Mouse (Mus musculus) kidney, embryonic 15.5 days (tissue): Measurements from ENCODE around the gene Duox2. TPM values are rescaled to one million over a fixed set of nuclear protein-coding genes. Genes with fewer than 3 reads are reported as not detected.
A peak's percentile ranks its signal among the peaks of the same experiment; 100 is the strongest.

Source experiments
- ATAC-seq: fragments of 200-750 bp; cut with Nextera tagmentation; replicated peaks from 2 replicates; pipeline ENCODE4 v1.8.0; 2017; ENCODE audit warnings: moderate TSS enrichment; ENCODE audit not compliant: low FRiP score
- H3K27ac ChIP-seq: fragments of 300-500 bp; sonication (generic); 2 replicates; pipeline ENCODE4 v1.5.1; 2015; ENCODE audit warnings: mild to moderate bottlenecking, inconsistent platforms
- H3K27me3 ChIP-seq: fragments of 300-500 bp; sonication (generic); 2 replicates; pipeline ENCODE4 v1.6.1; 2015; ENCODE audit warnings: inconsistent platforms
- H3K36me3 ChIP-seq: fragments of 300-500 bp; sonication (generic); 2 replicates; pipeline ENCODE4 v1.6.1; 2015; ENCODE audit warnings: inconsistent platforms
- H3K4me1 ChIP-seq: fragments of 300-500 bp; sonication (generic); 2 replicates; pipeline ENCODE4 v1.6.1; 2015; ENCODE audit warnings: inconsistent platforms
- H3K4me2 ChIP-seq: fragments of 300-500 bp; sonication (generic); 2 replicates; pipeline ENCODE4 v1.6.1; 2015; ENCODE audit warnings: moderate library complexity, mild to moderate bottlenecking, inconsistent platforms
- H3K4me3 ChIP-seq: fragments of 300-500 bp; sonication (generic); replicated peaks from 2 replicates; pipeline ENCODE4 v1.5.1; 2015; ENCODE audit warnings: mild to moderate bottlenecking, inconsistent platforms
- H3K9ac ChIP-seq: fragments of 300-500 bp; sonication (generic); 2 replicates; pipeline ENCODE4 v1.6.1; 2015; ENCODE audit warnings: mild to moderate bottlenecking, inconsistent platforms
- H3K9me3 ChIP-seq: fragments of 300-500 bp; sonication (generic); replicated peaks from 2 replicates; pipeline ENCODE4 v1.6.1; 2016; ENCODE audit warnings: inconsistent platforms
- WGBS: fragments of 180-500 bp; shearing (Covaris S2); methylation state at CpG from one replicate; pipeline ENCODE4 v1.1.7; 2015; ENCODE audit warnings: mixed read lengths; 5-methylcytosine and 5-hydroxymethylcytosine counted together
- polyA plus RNA-seq: library from polyadenylated mRNA; unstranded; fragments of >200 nt; fragmentation: Nextera tagmentation; extraction: Ambion mirVana; gene quantifications from 2 replicates; pipeline ENCODE4 v1.2.1, GENCODE M21; 2015

Duox2 gene
- polyA plus RNA-seq, 1 experiment from 2014 or later: 0.19 TPM

- Histone ChIP-seq H3K4me3 (peak overlapping the region; percentile 39), H3K9me3 (no peaks in the 10 kb centered on the region), H3K4me2 (peak overlapping the region; percentile 62), H3K4me1 (peaks cover 42% of the 10 kb centered on the region), H3K27ac (no peak overlapping the region), H3K36me3 (no peaks in the 10 kb centered on the region), H3K27me3 (peaks cover 99% of the 10 kb centered on the region), H3K9ac (no peak overlapping the region)
- 3% methylated on average over 14 of the region's 14 CpGs for WGBS
- ATAC-seq: no peak
These were observed 2.4 kb upstream of the Duox2 start for GRCm38 (mm10) chr2:122300656-122301020.

GRCm38 (mm10) chr2:122299911-122300655 lies 1.8 kb upstream of the Duox2 start:
- Histone ChIP-seq H3K36me3 (no peaks in the 10 kb centered on the region), H3K9ac (no peak overlapping the region), H3K4me2 (no peak overlapping the region), H3K27ac (no peak overlapping the region), H3K9me3 (no peaks in the 10 kb centered on the region), H3K4me1 (peaks cover 43% of the 10 kb centered on the region), H3K4me3 (no peak overlapping the region), H3K27me3 (peaks cover 99% of the 10 kb centered on the region)
- WGBS: 10% methylated on average over 14 of the region's 14 CpGs
- no peak for ATAC-seq

- under 1% methylated on average over 43 of the region's 43 CpGs for WGBS
- no peak within 1 kb of the TSS for H3K9ac ChIP-seq
- H3K4me2 ChIP-seq: peak within 1 kb of the TSS; percentile 52
- no peak within 1 kb of the TSS for H3K27ac ChIP-seq
- H3K9me3 ChIP-seq: no peaks in the 10 kb centered on the region
- H3K4me3 ChIP-seq: peak within 1 kb of the TSS; percentile 33
- H3K4me1 ChIP-seq: peaks cover 46% of the 10 kb centered on the region
- no peak for ATAC-seq
- no peaks in the 10 kb centered on the region for H3K36me3 ChIP-seq
- peaks cover 100% of the 10 kb centered on the region for H3K27me3 ChIP-seq
These were observed 594 bp upstream of the Duox2 start, which contains the start of gene Duoxa2 for GRCm38 (mm10) chr2:122298596-122299490. Gene Duoxa2, plus strand, starts transcription at chr2:122298900.

- under 1% methylated on average over 35 of the region's 35 CpGs for WGBS
- H3K27me3 ChIP-seq: peaks cover 98% of the 10 kb centered on the region
- H3K4me2 ChIP-seq: peak overlapping the region; percentile 52
These were observed 766 bp downstream of the Duox2 start for GRCm38 (mm10) chr2:122297271-122298095.

GRCm38 (mm10) chr2:122294916-122295315 lies 3.3 kb downstream of the Duox2 start:
- peaks cover 29% of the 10 kb centered on the region for H3K4me1 ChIP-seq
- no peak overlapping the region for H3K27ac ChIP-seq
- no peak overlapping the region for H3K9ac ChIP-seq
- no peak overlapping the region for H3K4me3 ChIP-seq
- no peaks in the 10 kb centered on the region for H3K36me3 ChIP-seq
- no peak for ATAC-seq
- no peak overlapping the region for H3K4me2 ChIP-seq
- WGBS: 10% methylated on average over 7 of the region's 7 CpGs
- peaks cover 72% of the 10 kb centered on the region for H3K27me3 ChIP-seq
- H3K9me3 ChIP-seq: no peaks in the 10 kb centered on the region

More at GRCm38 (mm10) chr2:122297271-122298095, 766 bp downstream of the Duox2 start:
- Histone ChIP-seq H3K9ac (no peak overlapping the region), H3K27ac (no peak overlapping the region), H3K4me1 (peaks cover 46% of the 10 kb centered on the region), H3K36me3 (no peaks in the 10 kb centered on the region), H3K4me3 (0 out of 2 replicates have a peak overlapping the region, but pooled peaks have one; percentile 14), H3K9me3 (no peaks in the 10 kb centered on the region)
- no peak for ATAC-seq

GRCm38 (mm10) chr2:122286137-122286536 lies 12.1 kb downstream of the Duox2 start:
- Histone ChIP-seq H3K36me3 (no peaks in the 10 kb centered on the region), H3K4me3 (no peak overlapping the region), H3K27me3 (no peaks in the 10 kb centered on the region), H3K4me1 (no peaks in the 10 kb centered on the region), H3K9me3 (no peaks in the 10 kb centered on the region), H3K27ac (no peak overlapping the region), H3K9ac (no peak overlapping the region), H3K4me2 (no peak overlapping the region)
- ATAC-seq: no peak
- 73% methylated on average over 7 of the region's 7 CpGs for WGBS

- 84% methylated on average over 9 of the region's 9 CpGs for WGBS
- no peak overlapping the region for H3K4me2 ChIP-seq
- H3K27me3 ChIP-seq: no peaks in the 10 kb centered on the region
- no peak overlapping the region for H3K27ac ChIP-seq
- ATAC-seq: no peak
- no peaks in the 10 kb centered on the region for H3K4me1 ChIP-seq
- H3K36me3 ChIP-seq: no peaks in the 10 kb centered on the region
- H3K9me3 ChIP-seq: no peaks in the 10 kb centered on the region
- no peak overlapping the region for H3K9ac ChIP-seq
- H3K4me3 ChIP-seq: no peak overlapping the region
These were observed 14.2 kb downstream of the Duox2 start for GRCm38 (mm10) chr2:122284091-122284490.

GRCm38 (mm10) chr2:122278769-122279168 lies 19.5 kb downstream of the Duox2 start:
- ATAC-seq: no peak
- Histone ChIP-seq H3K4me3 (no peak overlapping the region), H3K27ac (no peak overlapping the region), H3K36me3 (no peaks in the 10 kb centered on the region), H3K9ac (no peak overlapping the region), H3K4me1 (no peaks in the 10 kb centered on the region), H3K4me2 (no peak overlapping the region), H3K9me3 (no peaks in the 10 kb centered on the region), H3K27me3 (no peaks in the 10 kb centered on the region)
- 82% methylated on average over 3 of the region's 3 CpGs for WGBS

GRCm38 (mm10) chr2:122266407-122267193 lies 31.6 kb downstream of the Duox2 start:
- 90% methylated on average over 7 of the region's 7 CpGs for WGBS
- no peak overlapping the region for H3K4me3 ChIP-seq
- no peaks in the 10 kb centered on the region for H3K36me3 ChIP-seq
- H3K9me3 ChIP-seq: no peaks in the 10 kb centered on the region
- H3K9ac ChIP-seq: no peak overlapping the region
- no peaks in the 10 kb centered on the region for H3K4me1 ChIP-seq
- H3K27me3 ChIP-seq: no peaks in the 10 kb centered on the region
- no peak overlapping the region for H3K4me2 ChIP-seq
- ATAC-seq: no peak
- H3K27ac ChIP-seq: no peak overlapping the region

- Histone ChIP-seq H3K9me3 (no peaks in the 10 kb centered on the region), H3K4me2 (no peak overlapping the region), H3K4me1 (no peaks in the 10 kb centered on the region), H3K27ac (no peak overlapping the region), H3K4me3 (no peak overlapping the region), H3K9ac (no peak overlapping the region), H3K27me3 (no peaks in the 10 kb centered on the region), H3K36me3 (0 out of 2 replicates have a peak, but pooled peaks cover 2% of the 10 kb centered on the region)
- no peak for ATAC-seq
- 80% methylated on average over 3 of the region's 3 CpGs for WGBS
These were observed 33.6 kb downstream of the Duox2 start for GRCm38 (mm10) chr2:122264690-122265089.

- H3K4me2 ChIP-seq: no peak overlapping the region
- no peaks in the 10 kb centered on the region for H3K4me1 ChIP-seq
- ATAC-seq: no peak
- H3K9ac ChIP-seq: no peak overlapping the region
- no peaks in the 10 kb centered on the region for H3K9me3 ChIP-seq
- H3K27ac ChIP-seq: no peak overlapping the region
- H3K4me3 ChIP-seq: no peak overlapping the region
- H3K27me3 ChIP-seq: no peaks in the 10 kb centered on the region
- H3K36me3 ChIP-seq: 0 out of 2 replicates have a peak, but pooled peaks cover 2% of the 10 kb centered on the region
- 84% methylated on average over 5 of the region's 5 CpGs for WGBS
These were observed 37.5 kb downstream of the Duox2 start for GRCm38 (mm10) chr2:122260729-122261128.
